Mouse (Mus musculus): ENCODE results near the gene Prkg2. TPM values are rescaled to one million over a fixed set of nuclear protein-coding genes. Genes with fewer than 3 reads are reported as not detected.

Prkg2 gene
- total RNA-seq, 2 experiments from 2014 or later, result 2.4 to 3.0 TPM

DNA sequence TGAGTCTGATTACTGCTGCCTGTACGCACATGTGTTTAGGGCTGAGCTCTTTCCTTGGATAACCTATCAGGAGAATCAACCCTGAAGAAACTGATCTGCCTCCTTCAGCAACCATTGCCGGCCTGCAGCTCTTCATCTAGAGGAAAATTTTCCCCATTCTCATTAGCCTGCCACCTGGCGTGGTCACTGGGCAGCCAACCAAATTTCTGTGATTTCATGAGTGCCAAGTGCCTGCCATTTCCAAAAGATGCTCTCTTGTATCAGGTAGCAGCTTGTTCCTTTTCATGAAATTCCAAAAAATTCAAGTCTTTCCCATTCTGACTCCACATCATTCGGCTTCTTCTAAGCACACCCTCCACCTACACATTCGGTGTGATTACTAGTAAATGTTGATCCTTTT, 136.2 kb downstream of the Prkg2 start:
- no peak for DNase-seq

DNA sequence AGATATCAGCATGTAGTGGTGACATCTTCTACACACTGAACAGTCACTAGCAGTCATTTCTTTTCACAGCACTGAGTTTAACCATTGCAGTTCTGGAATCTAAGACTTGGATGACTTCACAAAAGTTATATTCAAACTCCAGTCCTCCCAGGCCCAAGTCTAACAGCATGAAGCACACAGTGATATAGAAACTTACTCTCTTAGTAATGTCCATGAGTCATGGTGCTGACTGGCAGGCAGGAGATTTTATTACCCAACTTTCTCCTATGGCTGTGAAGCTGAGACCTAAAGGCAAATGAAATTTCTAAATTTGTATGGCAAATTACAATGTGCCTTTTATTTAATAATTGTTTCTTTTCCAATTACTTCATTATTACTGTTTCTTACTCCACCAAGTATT, 139.2 kb downstream of the Prkg2 start:
- DNase-seq, result no peak

DNA sequence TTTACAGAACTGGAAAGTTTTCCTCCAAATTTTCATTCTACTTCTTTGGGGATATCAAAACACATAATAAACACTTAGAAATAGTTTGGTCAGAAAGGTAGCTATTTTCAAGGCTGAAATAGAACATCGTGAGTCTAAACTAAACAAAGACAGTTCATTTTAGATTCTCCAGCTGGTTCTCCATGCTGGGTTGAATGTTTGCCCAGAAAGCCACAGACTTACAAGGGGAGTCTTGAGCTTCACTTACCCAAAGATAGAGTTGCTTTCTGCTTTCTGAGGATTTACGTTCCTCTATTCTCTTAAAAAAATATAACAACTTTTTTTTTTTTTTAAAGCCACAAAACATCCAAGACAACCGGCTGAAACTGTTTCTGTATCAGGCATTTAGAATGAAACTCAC, 142.9 kb downstream of the Prkg2 start:
- no peak for DNase-seq

DNA sequence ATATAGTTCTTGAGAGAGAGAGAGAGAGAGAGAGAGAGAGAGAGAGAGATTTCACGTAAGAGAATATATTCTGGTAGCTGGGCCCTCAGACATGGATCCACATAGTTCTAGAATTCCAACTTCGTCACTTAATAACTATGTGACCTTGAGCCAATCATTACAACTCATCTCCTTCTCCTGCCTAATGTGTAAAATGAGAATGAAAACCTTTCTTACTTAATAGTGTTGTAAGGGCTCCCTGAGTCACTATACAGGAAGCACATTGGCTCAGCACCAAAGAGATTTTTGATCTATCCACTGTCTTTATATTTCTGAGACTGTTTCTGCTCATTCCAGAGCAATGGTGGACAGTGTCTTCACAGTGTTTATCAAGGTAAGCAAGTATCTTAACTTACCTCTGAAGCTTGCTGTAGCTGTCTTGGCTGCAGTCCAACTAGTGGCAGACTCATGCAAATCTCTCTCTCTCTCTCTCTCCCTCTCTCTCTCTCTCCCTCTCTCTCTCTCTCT, 146.6 kb downstream of the Prkg2 start:
- no peak for DNase-seq

DNA sequence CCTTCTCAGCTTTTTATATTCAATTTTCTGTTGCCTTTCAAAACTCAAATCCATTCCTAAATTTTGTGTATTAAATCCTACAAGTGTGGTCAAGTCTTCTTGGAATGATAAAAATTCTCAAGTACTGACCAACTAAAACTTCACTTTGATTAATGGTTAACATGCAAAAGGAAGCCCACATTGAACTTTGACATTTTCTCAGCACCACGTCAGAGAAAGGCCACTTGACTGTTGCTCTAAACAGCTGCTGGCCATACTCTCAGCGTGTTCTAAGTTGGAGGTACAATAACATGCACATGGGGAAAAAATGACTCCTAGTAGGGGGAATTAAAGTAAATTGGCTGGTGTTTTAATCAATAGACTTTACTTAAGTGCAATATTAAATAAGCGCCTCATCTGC, 155.1 kb downstream of the Prkg2 start:
- DNase-seq, result no peak

Other genes starting within 250 kb of the Prkg2 start
- under 1 TPM; 0.53 to 0.89 TPM for gene Bmp3, start 182.9 kb downstream of the Prkg2 start, total RNA-seq (2021)

Measured in adrenal gland, postnatal 36 days (tissue).